Mouse (Mus musculus) heart, postnatal 0 days (tissue): ENCODE measurements at regions not wholly inside any gene's neighbourhood (a gene's known extent, or its start where the extent isn't known, plus 50 kb on each side); places are given as distances from the start of the nearest gene placed in this dataset.

ENCODE experiments used
- ATAC-seq: fragments of 200-750 bp; cut with Nextera tagmentation; 2 replicates; pipeline ENCODE4 v1.8.0; 2017; ENCODE audit warnings: low read depth, moderate number of reproducible peaks, moderate library complexity; ENCODE audit not compliant: insufficient read depth
- DNase-seq: peaks from one replicate; pipeline ENCODE4 v3.0.0-alpha.2; 2016; ENCODE audit warnings: low spot score
- H3K27ac ChIP-seq: fragments of 300-500 bp; sonication (generic); 2 replicates; pipeline ENCODE4 v1.5.1; 2014; ENCODE audit warnings: low read depth, mild to moderate bottlenecking
- H3K27me3 ChIP-seq: fragments of 300-500 bp; sonication (generic); 2 replicates; pipeline ENCODE4 v1.6.1; 2014; ENCODE audit warnings: low read length, mixed read lengths; ENCODE audit not compliant: control insufficient read depth, insufficient read depth
- H3K36me3 ChIP-seq: fragments of 300-500 bp; sonication (generic); replicated peaks from 2 replicates; pipeline ENCODE4 v1.6.1; 2014; ENCODE audit warnings: low read length, mixed read lengths; ENCODE audit not compliant: control insufficient read depth, insufficient read depth
- H3K4me1 ChIP-seq: fragments of 300-500 bp; sonication (generic); 2 replicates; pipeline ENCODE4 v1.6.1; 2014; ENCODE audit warnings: antibody characterized with exemption; ENCODE audit not compliant: control insufficient read depth, insufficient read depth
- H3K4me2 ChIP-seq: fragments of 300-500 bp; sonication (generic); 2 replicates; pipeline ENCODE4 v1.6.1; 2014; ENCODE audit warnings: low read depth, mild to moderate bottlenecking, low read length, moderate library complexity
- H3K4me3 ChIP-seq: fragments of 300-500 bp; sonication (generic); 2 replicates; pipeline ENCODE4 v1.5.1; 2014; ENCODE audit warnings: low read depth, low read length
- H3K9ac ChIP-seq: fragments of 300-500 bp; sonication (generic); replicated peaks from 2 replicates; pipeline ENCODE4 v1.6.1; 2014; ENCODE audit warnings: low read depth, low read length, mixed read lengths
- H3K9me3 ChIP-seq: fragments of 300-500 bp; sonication (generic); replicated peaks from 2 replicates; pipeline ENCODE4 v1.6.1; 2016; ENCODE audit warnings: low read length; ENCODE audit not compliant: control insufficient read depth
- CTCF ChIP-seq: IDR thresholded peaks from 2 replicates; pipeline ENCODE4 v1.5.1; 2016; ENCODE audit warnings: antibody characterized with exemption, control low read depth, low read depth
- EP300 ChIP-seq: IDR thresholded peaks from 2 replicates; pipeline ENCODE4 v1.6.1; 2016; ENCODE audit warnings: antibody characterized with exemption, low read depth
- WGBS: fragments of 180-500 bp; shearing (Covaris S2); extraction: QIAGEN DNeasy Blood & Tissue Kit; methylation state at CpG from one replicate; pipeline ENCODE4 v1.1.7; 2014; 5-methylcytosine and 5-hydroxymethylcytosine counted together

DNA sequence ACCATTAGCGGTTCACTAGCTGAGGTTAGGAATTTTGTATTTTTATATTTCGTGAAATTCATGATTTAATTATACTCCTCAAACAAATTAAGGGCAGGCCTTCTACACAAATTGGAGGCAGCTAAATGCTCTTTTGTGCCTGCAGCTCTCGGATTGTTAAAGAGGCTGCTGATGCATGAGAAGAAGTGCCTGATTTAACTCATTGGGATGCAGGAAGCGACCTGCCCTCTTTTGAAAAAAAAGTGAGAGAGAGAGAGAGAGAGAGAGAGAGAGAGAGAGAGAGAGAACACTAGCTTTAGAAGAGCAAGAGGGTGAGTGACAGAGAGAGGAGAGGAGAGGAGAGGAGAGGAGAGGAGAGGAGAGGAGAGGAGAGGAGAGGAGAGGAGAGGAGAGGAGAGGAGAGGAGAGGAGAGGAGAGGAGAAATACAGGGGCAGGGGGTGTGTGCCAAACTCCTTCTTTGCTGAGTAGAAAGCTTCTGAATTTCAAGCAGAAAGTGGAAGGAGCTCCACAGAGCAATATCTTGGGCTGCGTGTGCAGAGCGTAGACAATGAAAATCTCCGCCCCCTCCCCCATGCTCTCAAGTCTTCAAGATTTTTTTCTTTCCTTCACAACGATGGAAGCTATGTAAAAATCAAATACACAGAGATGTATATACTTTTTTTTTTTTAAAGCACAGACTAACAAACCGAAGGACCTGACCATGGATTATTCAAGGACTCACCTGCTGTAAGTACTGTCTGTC, 158.6 kb upstream of the Cypt12 start:
- H3K27ac ChIP-seq: no peak overlapping the region
- H3K4me3 ChIP-seq: no peak overlapping the region
- TF ChIP-seq CTCF (no peak), EP300 (no peak)
- peaks cover 96% of the 10 kb centered on the region for H3K27me3 ChIP-seq
- H3K9me3 ChIP-seq: no peaks in the 10 kb centered on the region
- H3K9ac ChIP-seq: no peak overlapping the region
- no peak overlapping the region for H3K4me2 ChIP-seq
- WGBS: 10% methylated on average over 9 of the region's 9 CpGs
- no peak for DNase-seq
- no peaks in the 10 kb centered on the region for H3K36me3 ChIP-seq
- H3K4me1 ChIP-seq: peaks cover 11% of the 10 kb centered on the region
- no peak for ATAC-seq

DNA sequence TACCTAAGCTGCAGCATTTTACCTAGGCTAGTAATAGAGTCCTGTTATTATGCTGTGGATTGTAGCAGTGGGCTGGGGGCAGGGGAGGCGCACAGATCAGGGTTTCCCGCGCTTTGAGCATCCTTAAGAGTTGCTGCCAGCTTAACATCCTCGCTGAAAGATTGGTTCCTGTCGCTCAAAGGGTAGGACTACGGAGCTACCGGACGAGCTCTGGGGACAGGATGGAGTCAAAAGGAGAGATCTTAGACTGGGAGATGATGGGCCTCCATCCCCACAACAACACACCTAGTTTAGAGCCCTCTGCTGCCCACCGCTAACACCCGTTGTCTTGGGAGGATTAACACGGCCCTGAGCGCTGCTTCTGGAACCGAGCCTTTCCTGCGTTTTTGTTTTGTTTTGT, 157.9 kb upstream of the Cypt12 start:
- Histone ChIP-seq H3K27ac (no peak overlapping the region), H3K9ac (no peak overlapping the region), H3K4me2 (no peak overlapping the region), H3K36me3 (no peaks in the 10 kb centered on the region), H3K9me3 (no peaks in the 10 kb centered on the region), H3K4me3 (no peak overlapping the region), H3K27me3 (peaks cover 96% of the 10 kb centered on the region), H3K4me1 (peaks cover 11% of the 10 kb centered on the region)
- no peak for ATAC-seq
- 2% methylated on average over 14 of the region's 14 CpGs for WGBS
- TF ChIP-seq EP300 (no peak), CTCF (no peak)
- no peak for DNase-seq

DNA sequence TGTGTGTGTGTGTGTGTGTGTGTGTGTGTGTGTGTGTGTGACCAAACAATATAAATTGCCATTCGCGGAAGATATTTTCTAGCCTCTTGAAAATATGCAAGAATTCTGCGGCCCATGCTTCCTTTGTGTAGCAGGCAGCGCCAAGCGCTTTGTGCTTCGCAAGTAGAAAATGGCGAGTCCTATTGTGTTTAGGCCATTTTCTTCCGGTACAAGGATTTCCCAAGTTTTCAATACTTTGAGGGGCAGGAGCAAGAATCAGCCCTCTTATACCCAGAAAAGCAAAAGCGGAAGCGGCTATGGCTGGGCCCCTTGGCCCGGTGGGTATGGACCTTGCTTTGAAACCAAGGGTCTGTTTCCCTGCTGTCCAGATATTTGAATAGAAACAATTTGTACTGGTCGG, 157.4 kb upstream of the Cypt12 start:
- Histone ChIP-seq H3K9ac (no peak overlapping the region), H3K27me3 (peaks cover 96% of the 10 kb centered on the region), H3K4me1 (peaks cover 10% of the 10 kb centered on the region), H3K36me3 (no peaks in the 10 kb centered on the region), H3K4me3 (no peak overlapping the region), H3K27ac (no peak overlapping the region), H3K9me3 (no peaks in the 10 kb centered on the region), H3K4me2 (no peak overlapping the region)
- 5% methylated on average over 12 of the region's 12 CpGs for WGBS
- DNase-seq: no peak
- TF ChIP-seq EP300 (no peak), CTCF (no peak)
- ATAC-seq: no peak

- no peak for TF ChIP-seq CTCF
- TF ChIP-seq EP300: no peak
- Histone ChIP-seq H3K4me1 (peaks cover 2% of the 10 kb centered on the region), H3K9ac (no peak overlapping the region), H3K9me3 (no peaks in the 10 kb centered on the region), H3K4me3 (no peak overlapping the region), H3K4me2 (no peak overlapping the region), H3K27ac (no peak overlapping the region), H3K36me3 (no peaks in the 10 kb centered on the region), H3K27me3 (peaks cover 96% of the 10 kb centered on the region)
- WGBS: 24% methylated on average over 8 of the region's 8 CpGs
- ATAC-seq (no peak), DNase-seq (no peak)
Measured at GRCm38 (mm10) chr3:17791381-17792320, 156.6 kb upstream of the Cypt12 start.

DNA sequence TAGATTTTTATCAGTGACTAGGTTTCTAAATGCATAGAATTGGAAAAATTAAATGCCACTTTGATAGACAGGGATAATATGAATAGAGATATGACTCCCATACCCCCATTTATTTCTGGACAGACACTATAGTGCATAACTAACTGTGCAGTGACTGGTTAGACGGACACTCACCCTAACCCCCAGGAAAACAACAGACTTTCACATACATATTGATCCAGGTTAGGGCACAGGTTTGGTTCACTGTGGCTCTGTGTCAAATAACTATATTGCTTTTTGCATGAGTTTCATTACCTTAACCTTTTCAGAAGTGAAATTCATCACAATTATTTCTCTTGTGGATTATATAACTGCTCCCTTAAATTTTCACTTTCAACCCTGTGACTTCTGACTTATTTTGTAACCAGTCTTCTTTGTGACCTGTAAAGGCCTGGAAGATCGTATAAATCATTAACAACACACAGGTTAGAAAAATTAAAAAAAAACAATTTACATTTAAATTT, 155.6 kb upstream of the Cypt12 start:
- H3K27me3 ChIP-seq: peaks cover 94% of the 10 kb centered on the region
- H3K4me2 ChIP-seq: no peak overlapping the region
- H3K9me3 ChIP-seq: no peaks in the 10 kb centered on the region
- ATAC-seq: no peak
- no peak for DNase-seq
- 47% methylated on average over 2 of the region's 2 CpGs for WGBS
- H3K4me1 ChIP-seq: no peaks in the 10 kb centered on the region
- H3K36me3 ChIP-seq: no peaks in the 10 kb centered on the region
- no peak overlapping the region for H3K27ac ChIP-seq
- no peak overlapping the region for H3K9ac ChIP-seq
- H3K4me3 ChIP-seq: no peak overlapping the region
- TF ChIP-seq EP300 (no peak), CTCF (no peak)
